Mouse (Mus musculus) embryonic fibroblast, embryonic 13.5 days (primary cell): ENCODE measurements at regions not wholly inside any gene's neighbourhood (a gene's known extent, or its start where the extent isn't known, plus 50 kb on each side); places are given as distances from the start of the nearest gene placed in this dataset.

Experiments
- H3K27ac ChIP-seq: 2 replicates; pipeline ENCODE4 v1.5.1; 2012; ENCODE audit warnings: low read length, control low read depth, inconsistent platforms; ENCODE audit not compliant: insufficient read depth
- H3K4me1 ChIP-seq: 2 replicates; pipeline ENCODE4 v1.6.1; 2011; ENCODE audit warnings: low read length; ENCODE audit not compliant: control insufficient read depth, insufficient read depth
- H3K4me3 ChIP-seq: 2 replicates; pipeline ENCODE4 v1.5.1; 2011; ENCODE audit warnings: mild to moderate bottlenecking, control low read depth, low read length; ENCODE audit not compliant: insufficient read depth
- CTCF ChIP-seq: IDR thresholded peaks from 2 replicates; pipeline ENCODE4 v1.5.1; 2011; ENCODE audit warnings: mild to moderate bottlenecking, control low read depth, low read length, moderate library complexity, borderline replicate concordance; ENCODE audit not compliant: insufficient read depth
- POLR2A ChIP-seq: IDR thresholded peaks from 2 replicates; pipeline ENCODE4 v1.6.1; 2011; ENCODE audit warnings: low read depth, mild to moderate bottlenecking, control low read depth, low read length, moderate library complexity

DNA sequence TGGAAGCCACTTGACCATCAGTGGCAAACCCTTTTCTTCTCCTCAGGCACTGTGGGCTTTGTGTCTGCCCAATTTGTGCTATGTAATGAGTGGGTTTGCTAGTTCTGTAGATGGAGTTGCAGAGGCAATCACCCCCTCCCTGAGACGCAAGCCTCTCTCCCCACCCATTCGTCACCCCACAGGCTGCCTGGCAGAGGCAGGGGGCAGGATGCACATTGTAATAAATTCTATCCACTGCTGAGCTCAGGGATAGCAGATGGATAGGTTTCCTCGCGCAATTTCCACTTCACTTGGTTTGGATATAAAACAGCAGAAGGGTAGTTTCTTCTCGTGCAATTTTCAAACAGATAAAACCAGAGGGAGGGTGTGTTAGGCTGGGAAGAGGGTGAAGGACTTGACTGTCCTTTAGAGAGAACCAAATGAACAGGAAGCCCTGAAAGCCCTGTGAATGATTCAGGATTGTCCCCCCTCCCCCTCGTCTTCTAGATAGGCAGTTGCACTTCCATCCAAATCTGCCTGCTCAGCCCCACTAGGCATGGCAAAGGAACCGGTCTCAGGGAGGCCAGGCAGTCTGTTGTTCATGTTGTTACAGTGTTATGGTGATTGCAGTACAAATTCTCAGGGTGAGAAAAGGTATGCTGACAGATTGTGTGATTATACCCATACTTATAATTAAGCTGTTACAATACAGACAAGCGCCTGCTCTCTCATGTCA, 286.0 kb upstream of the Tle4 start:
- TF ChIP-seq CTCF (no peak), POLR2A (no peak)
- no peak overlapping the region for H3K27ac ChIP-seq
- H3K4me1 ChIP-seq: 0 out of 2 replicates have a peak, but pooled peaks cover 2% of the 10 kb centered on the region
- H3K4me3 ChIP-seq: no peak overlapping the region

DNA sequence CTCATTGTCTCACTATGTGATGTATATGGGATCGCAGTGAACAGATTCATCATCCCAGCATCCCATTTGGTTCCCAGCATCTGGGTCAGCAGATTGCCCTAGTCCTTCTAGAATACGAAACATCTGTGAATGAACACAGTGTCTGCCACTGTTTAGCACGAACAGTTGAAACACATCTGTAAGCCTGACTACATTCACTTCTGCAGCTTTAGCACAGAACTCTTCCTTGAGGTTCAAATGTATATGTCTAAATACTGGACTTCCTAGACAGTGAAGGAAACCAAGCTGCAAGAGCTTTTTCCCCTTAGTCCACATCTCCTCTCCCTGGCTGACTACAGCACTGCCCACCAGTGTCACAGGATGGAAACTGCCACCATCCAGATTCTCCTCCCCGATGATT, 283.0 kb upstream of the Tle4 start:
- no peak for TF ChIP-seq CTCF
- no peak for TF ChIP-seq POLR2A
- Histone ChIP-seq H3K4me1 (0 out of 2 replicates have a peak, but pooled peaks cover 2% of the 10 kb centered on the region), H3K27ac (no peak overlapping the region), H3K4me3 (no peak overlapping the region)

- no peak for TF ChIP-seq POLR2A
- no peak for TF ChIP-seq CTCF
- no peak overlapping the region for H3K4me3 ChIP-seq
- H3K27ac ChIP-seq: no peak overlapping the region
- no peaks in the 10 kb centered on the region for H3K4me1 ChIP-seq
These were observed 276.1 kb upstream of the Tle4 start for GRCm38 (mm10) chr19:14873986-14874385.

GRCm38 (mm10) chr19:14871178-14871867, 273.5 kb upstream of the Tle4 start:
- Histone ChIP-seq H3K4me1 (no peaks in the 10 kb centered on the region), H3K27ac (no peak overlapping the region), H3K4me3 (no peak overlapping the region)
- no peak for TF ChIP-seq POLR2A
- no peak for TF ChIP-seq CTCF

DNA sequence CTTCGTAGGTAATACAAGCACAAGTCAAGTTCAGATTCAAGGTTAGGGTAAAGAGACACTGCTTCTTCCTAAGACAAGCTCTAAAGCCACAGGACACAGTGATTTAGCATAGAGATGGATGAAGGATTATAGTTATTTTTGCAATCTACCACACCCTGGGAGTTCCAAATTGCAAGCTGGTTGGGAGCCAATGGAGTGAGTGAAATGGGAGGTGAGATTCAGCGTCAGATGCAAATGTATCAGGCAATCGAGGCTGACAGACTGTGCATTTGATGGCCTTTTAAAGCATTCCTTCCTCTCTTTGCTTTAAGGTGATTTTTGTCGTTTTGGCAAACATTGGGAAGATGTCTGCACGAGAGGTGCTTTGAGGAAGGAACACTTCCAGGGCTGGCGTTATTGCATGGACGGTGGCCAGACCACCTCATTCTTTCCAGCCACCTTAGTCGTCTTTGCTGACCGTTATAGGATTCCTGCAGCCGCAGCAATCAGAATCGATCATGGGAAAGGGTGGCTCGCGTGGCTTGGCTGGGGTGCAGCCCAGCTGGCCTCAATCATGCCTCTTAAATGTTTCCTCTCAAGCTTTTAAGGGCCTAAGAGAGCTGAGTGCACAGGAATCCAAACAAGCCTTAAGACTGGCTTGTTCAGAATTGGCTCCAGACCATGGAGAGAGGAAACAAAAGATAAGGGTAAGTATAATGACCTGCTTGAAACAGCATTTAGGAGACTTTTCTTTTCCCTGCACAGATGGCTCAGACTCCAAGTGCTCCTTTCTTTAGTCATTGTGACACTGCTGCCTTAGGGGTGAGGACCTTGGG, 265.0 kb upstream of the Tle4 start:
- Histone ChIP-seq H3K4me3 (no peak overlapping the region), H3K27ac (no peak overlapping the region), H3K4me1 (no peaks in the 10 kb centered on the region)
- TF ChIP-seq POLR2A (no peak), CTCF (no peak)

GRCm38 (mm10) chr19:14855036-14855435, 257.2 kb upstream of the Tle4 start:
- Histone ChIP-seq H3K4me3 (no peak overlapping the region), H3K27ac (no peak overlapping the region), H3K4me1 (no peaks in the 10 kb centered on the region)
- no peak for TF ChIP-seq CTCF
- TF ChIP-seq POLR2A: no peak

DNA sequence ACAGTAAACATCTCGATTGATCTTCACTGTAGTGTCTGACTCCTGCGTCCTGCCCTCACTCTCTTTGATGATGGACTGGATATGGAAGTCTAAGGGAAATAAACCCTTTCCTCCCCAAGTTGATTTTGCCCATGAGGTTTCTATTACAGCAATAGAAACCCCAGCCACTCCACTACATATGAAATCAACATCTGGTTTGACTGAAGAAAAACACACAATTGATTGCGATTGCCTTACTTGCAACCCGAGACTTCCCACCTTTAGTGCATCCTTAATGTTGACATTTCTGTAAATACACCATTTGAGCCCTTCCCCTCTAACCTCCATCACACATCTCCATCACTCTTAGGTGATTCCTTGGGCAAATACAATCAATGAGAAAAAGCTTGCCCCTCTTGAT, 255.6 kb upstream of the Tle4 start:
- TF ChIP-seq CTCF (no peak), POLR2A (no peak)
- no peak overlapping the region for H3K4me3 ChIP-seq

DNA sequence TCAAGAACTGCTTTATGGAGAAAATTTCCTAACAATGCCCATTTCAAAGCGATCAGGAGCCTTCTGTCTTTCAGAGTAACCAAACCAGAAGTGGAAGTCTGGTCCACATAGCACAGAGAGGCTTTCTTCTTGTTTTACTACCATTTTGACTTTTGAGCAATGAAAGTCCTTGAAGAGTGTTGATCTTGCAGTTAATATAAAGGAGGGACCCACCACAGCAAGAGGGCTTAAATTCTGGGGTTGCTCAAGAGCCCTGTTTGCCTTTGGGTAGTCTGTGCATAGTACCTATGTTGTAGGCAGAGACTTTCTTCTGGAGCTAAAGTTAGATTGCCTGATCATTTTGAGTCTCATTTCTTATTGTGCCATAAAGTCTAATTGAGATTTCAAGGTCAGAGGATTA, 251.7 kb upstream of the Tle4 start:
- no peak for TF ChIP-seq CTCF
- TF ChIP-seq POLR2A: no peak
- Histone ChIP-seq H3K4me3 (no peak overlapping the region), H3K4me1 (no peaks in the 10 kb centered on the region), H3K27ac (no peak overlapping the region)

More for the DNA sequence above, 255.6 kb upstream of the Tle4 start:
- Histone ChIP-seq H3K27ac (no peak overlapping the region), H3K4me1 (no peaks in the 10 kb centered on the region)

- no peak for TF ChIP-seq POLR2A
- no peak overlapping the region for H3K4me3 ChIP-seq
- H3K27ac ChIP-seq: no peak overlapping the region
- no peaks in the 10 kb centered on the region for H3K4me1 ChIP-seq
These were observed 249.3 kb upstream of the Tle4 start for GRCm38 (mm10) chr19:14847120-14847519.

GRCm38 (mm10) chr19:14835629-14836028, 237.8 kb upstream of the Tle4 start:
- Histone ChIP-seq H3K4me3 (no peak overlapping the region), H3K4me1 (no peaks in the 10 kb centered on the region), H3K27ac (no peak overlapping the region)
- TF ChIP-seq CTCF: no peak
- no peak for TF ChIP-seq POLR2A
